Mouse (Mus musculus) mouse embryonic stem cell (cell line): Measurements from ENCODE around the gene Gm10644.
"Not testable (repeated sequence)": the region's sequence is repeated elsewhere in the genome, so short reads cannot be mapped to it uniquely, and the experiment has no call there.

Experiments
- in situ Hi-C, 2 experiments: fragments of 300-500 bp; cut with MboI; formaldehyde crosslinking; loops; 1 replicate in 1 of 2; 3 replicates in 1 of 2; pipeline ENCODE4 v1.14.3; 2019 to 2020; ENCODE audit warnings: low sequenced_read_pairs in 2 of 2, low pct_unique_long_range_greater_than_20kb in 1 of 2, mixed read lengths in 1 of 2; ENCODE audit not compliant: unreplicated experiment in 1 of 2

Gm10644 gene

DNA sequence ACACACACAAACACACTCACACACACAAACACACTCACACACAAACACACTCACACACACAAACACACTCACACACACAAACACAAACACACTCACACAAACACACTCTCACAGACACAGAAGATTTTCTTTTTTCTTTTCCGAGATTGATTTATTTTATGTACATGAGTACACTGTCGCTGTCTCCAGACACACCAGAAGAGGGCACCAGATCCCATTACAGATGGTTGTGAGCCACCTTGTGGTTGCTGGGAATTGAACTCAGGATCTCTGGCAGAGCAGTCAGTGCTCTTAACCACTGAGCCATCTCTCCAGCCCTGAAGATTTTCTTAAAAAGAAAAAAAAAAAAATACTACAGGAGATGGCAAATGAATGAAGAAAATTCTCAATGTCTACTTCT lies 28.2 kb upstream of the Gm10644 start:
- in situ Hi-C loops: not testable (repeated sequence)

DNA sequence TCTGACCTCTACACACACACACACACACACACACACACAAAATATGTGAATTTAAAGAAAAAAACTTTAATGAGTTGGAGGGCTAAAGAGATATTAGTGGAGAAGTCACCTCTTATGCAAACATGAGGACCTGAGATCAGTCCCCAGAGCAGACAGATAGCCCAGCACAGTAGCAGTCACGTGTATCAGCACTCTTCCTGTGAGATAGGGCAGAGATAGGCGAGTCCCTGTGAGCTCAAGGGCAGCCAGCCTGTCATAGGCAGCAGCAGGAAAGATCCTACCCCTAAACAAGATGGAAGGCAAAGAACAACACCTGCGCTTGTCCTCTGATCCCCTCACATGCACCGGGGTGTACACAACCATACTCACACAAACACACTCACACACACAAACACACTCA lies 27.4 kb upstream of the Gm10644 start:
- in situ Hi-C loops: no loop called here

DNA sequence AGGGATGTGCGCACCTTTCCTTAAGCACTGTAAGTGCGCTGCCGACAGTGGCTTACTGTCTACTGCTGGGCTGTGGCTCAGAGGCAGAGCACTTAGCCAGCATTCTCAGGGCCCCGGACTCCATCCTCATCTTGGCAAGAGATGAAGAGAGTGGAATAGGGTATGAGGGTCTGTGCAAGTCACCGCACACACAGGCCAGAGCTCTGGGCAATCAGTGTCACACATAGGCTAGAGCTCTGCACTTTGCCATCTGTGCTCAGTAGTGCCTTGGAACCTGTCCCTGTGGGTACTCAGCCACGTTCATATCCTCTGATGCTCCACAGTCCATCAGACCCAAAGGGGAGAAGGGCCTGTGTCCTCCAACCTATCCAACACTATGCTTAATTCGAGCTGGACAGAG lies 26.5 kb upstream of the Gm10644 start:
- in situ Hi-C loops: no loop called here

DNA sequence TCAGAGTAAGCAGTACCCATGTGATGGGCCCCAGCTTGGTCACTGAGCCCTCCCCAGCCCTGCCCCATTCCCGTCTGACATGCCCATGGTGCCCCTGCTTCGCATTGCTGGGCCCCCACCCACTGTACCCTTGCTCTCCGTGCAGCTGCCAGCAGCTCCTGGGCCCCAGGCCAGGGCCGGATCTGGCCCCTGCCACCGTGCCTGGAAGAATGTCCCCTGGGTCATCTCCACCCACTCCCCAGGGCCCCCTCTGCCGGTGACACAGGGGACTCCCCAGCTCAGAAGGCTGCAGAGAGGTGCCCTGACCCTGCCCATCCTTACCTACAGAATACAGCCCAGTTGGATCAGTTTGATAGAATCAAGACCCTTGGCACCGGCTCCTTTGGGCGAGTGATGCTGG lies 25.8 kb upstream of the Gm10644 start:
- in situ Hi-C loops: no loop called here

DNA sequence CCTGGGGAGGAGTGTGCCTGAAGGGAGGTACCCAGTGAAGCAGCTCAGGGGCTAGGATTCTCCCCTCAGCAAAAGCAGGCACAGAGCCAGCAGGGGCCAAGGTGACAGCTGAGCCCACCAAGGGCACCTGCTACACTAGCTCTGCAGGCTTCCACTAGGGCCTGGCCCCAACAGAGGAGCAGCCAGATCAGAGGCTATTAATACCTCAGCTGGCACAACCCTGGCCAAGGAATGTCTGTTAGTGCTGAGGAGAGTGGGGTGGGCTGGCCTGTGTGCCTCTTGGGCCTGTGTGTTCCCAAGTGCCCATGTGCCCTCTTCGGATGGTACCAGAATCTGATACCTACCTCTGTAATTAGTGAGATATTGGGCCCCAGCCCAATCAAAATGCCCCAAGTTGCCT lies 25.2 kb upstream of the Gm10644 start:
- in situ Hi-C loops: no loop called here

DNA sequence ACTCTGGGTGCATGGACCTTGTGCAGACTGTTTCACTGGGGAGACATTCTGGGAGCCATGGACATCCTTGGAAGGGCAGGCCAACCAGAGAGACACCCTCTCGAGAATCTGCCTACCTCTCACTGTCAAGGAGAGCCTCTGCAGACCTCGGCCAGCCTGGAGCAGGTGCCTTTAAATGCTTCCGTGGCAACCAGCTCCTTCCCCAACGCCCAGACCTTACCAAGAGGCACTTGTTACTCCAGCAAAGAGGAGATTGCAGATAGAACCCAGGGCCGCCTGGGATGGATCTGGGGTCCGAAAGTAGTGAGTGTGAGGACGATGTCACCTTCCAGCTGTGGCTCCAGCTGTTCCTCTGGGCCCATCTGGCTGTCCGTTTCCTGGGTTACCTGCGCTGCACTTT lies 23.2 kb upstream of the Gm10644 start:
- in situ Hi-C loops: no loop called here

DNA sequence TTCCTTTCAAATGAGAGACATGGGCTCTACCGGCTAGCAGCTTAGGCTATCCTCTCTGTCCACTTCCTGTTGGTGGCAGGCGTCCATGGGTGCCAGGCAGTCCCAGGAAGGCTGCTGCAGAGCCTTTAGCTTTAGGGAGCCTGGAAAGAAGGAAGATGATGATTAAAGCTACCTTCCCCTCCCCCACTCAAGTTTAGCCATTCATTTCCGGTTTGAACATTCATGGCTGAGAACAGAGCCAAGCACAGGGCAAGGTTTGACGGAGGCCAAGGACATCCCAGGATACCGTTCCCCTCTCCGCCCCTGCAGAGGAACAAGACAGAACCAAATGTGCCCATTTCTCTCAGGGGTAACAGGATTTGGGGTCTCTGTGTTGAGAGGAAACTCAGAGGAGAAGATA lies 22.6 kb upstream of the Gm10644 start:
- in situ Hi-C loops: no loop called here

DNA sequence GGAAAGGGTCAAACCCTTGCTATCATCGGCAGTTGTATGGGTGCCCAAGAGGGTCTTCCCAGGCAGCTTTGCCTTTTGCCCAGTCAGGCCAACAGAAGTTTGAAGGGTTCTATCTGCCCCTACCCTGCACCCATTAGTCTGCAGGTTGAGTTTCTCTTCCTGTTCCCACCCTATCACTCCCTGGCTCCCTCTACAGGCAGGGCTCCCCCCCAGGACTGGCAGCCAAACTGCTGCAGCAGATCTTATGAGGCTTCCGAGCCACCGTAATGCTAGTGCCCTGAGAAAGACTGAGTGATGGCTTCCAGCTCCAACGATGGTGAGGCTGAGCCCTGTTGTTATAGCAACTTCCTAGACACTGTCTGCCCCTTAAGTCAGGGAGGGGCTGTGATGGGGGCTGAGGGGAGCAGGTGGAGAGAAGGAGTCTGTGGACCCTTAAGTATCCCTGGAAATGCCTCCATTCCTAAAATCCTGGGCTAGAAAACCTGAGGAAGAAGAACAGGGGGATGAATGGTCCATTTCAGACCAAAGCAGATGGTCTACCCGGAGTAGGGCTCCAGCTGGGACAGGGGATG lies 21.9 kb upstream of the Gm10644 start:
- in situ Hi-C loops: no loop called here

DNA sequence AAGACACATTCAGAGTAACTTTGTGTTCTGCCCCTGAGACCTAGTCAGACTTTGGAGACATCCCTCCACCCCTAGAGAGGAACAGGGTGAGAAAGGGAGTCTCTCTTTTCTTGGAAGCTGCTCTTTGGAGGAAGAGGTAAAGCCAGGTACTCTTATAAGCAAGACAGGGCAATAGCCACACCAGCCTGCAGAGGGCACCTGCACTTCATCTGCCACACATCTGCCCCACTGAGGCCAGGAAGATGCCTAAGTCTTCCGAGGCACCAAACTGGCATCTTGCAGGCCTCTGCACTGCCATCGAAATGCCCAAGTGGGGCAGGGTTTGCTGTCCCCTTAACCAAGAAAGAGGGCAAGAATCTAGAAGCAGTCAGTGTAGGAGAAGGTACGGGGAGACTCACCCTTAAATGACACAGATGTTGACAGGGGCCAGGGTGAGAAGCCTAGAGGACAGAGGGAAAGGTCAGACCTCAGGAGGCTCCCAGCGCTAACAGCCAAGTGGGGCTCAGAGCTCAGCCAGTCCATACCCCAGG lies 21.2 kb upstream of the Gm10644 start:
- in situ Hi-C loops: no loop called here

DNA sequence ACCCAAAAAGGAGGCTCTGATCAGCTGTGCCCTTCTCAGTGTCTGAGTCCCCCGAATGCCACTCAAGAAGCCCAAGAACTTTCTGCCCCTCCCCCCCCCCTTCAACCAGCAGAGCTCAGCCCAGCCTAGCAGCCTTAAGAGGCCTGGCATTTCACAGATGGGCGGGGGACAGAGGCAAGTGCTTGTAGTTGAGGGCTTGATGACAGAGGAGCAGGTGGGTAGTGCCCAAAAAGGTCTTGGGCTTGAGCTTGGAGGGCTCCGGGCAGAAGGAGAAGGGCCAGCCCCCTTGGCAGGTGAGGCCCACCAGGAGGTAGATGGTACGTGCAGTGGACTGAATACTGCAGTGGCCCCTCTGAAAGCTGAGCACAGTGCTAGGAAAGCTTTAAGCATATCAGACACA lies 19.5 kb upstream of the Gm10644 start:
- in situ Hi-C loops: no loop called here

DNA sequence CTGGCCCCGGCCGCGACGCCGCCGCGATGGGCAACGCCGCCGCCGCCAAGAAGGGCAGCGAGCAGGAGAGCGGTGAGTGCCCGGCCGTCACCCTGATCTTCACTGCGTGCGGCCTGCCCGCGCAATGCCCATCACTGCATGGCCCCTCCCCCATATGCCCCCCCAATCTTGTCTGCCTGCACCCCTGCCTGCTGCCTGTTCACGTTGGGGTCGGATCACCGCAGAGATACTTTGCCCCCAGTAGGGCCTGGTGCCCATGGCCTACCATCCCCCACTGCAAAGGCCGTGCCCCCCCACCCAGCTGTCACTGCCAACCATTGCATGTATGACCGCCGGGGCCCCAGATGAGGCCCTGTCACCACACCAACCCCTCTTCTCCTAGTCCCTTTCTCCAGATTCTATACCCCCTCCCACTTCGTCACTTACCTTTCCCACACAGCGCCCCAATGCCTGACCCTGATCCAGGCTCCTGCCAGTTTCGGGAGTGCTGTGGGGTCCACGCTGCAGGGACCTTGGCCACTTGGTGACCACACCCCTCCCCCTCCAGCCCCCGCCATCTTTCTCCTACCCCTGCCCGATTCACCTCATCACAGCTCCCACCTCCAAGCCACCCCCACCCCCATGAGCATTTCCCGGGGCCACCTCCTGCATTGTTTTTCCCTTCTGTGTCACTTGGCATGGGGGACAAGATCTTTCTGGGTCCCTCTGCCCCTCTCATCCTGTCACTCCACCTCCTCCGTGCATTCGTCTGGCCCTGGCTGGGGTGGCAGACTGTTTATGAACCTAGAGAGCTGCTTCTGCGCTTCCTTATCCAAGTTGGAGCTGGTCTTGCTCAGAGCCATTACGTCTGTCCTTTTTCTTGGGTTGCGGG lies 18.4 kb upstream of the Gm10644 start:
- in situ Hi-C loops: no loop called here

DNA sequence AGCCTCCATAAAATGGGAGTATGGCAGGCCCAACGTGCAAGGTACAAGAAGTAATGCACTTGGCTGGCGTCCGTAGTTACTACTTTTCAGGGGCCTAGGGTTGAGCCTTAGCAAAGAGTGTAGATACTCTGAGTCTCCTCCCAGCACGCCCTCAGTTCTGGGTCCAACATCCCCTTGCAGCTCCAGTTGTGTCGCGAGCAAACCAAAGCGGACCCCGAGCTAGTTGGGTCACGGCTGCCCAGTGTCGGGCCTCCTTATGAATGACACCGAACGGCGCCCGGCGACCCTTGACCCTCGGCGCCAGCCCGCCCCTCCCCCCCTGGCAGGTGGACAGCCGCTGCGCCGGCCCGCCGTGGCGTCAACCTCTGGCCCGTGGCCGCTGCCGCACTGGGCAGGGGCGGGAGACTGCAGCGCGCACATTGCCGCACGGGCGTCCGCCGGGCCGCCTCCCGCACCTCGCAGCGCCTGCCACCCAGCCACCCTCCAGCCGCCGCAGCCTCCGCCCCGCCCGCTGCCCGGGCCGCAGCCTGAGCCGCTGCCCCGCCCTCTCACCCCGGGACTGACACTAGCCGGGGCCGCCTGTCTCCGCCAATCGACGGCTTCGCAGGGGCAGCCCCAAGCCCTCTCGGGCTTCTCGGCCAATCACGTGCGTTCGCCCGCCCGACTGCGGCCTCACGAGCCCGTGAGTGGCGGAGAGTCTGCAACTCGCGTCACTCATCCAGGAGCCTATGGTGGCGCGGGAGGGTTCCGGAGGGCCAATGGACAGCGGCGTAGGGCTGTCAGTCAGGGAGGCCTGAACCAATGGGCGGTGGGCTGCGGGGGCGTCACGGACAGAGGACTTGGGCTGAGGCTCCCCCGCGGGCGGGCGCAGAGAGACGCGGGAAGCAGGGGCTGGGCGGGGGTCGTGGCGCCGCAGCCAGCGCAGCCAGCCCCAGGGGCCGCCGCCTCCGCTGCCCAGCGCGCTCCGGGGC lies 17.4 kb upstream of the Gm10644 start, which contains the start of gene Prkaca:
TSS of gene Prkaca (plus strand) at position 844 of the 971 bp plus-strand sequence.
- in situ Hi-C loops: no loop called here

DNA sequence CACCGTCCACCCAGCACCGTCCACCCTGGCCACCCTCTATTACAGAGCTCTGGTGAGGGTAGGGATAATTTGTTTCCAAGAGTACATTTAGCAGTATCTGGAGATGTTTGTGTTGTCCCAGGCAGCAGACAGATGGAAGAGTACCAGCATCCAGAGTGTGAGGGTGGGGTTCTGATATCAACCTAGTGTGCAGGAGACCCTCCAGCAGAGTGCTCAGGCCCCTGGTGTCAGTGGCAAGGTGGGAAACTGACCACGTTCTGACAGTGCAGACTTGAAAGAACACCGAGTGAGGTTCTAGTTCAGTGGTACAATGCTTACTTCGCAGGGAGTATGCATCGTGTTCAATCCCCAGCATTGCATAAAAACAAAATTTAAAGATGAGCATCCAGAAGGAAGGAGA lies 16.7 kb upstream of the Gm10644 start:
- in situ Hi-C loops: no loop called here

DNA sequence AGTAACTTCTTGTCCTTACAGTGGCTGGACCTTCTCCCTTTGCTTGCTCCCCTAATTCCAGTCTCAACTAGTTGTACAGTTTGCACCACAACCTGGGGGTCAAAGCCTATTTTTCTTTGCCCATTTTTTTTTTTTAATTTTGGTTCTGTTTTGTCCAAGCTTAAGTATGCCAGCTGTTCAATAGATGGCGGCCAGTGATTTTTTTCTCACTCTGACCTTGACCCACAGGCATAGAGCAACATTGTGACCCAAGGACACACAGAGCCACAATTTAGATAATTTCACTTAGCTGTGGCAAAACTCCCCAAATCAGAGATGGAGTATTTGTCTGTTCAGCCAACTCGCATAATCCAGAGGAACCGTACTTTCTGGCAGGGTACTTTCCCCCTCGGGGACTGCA lies 16.1 kb upstream of the Gm10644 start:
- in situ Hi-C loops: no loop called here

DNA sequence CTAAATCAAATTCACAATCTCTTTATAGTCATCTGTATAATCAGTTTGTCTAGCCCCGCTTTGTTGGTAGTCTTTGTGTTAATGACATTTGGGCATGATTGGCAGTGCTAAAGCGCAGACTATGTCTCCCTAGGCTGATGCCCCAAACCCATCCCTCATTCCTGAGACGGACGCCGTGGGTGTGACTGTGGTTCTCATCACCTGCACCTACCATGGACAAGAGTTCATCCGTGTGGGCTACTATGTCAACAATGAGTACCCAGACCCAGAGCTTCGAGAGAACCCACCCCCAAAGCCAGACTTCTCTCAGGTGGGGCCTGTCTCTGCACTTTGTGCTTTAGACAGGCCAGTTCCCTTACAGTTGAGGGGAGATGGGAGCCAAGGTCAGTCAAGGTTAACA lies 12.7 kb upstream of the Gm10644 start:
- in situ Hi-C loops: no loop called here

DNA sequence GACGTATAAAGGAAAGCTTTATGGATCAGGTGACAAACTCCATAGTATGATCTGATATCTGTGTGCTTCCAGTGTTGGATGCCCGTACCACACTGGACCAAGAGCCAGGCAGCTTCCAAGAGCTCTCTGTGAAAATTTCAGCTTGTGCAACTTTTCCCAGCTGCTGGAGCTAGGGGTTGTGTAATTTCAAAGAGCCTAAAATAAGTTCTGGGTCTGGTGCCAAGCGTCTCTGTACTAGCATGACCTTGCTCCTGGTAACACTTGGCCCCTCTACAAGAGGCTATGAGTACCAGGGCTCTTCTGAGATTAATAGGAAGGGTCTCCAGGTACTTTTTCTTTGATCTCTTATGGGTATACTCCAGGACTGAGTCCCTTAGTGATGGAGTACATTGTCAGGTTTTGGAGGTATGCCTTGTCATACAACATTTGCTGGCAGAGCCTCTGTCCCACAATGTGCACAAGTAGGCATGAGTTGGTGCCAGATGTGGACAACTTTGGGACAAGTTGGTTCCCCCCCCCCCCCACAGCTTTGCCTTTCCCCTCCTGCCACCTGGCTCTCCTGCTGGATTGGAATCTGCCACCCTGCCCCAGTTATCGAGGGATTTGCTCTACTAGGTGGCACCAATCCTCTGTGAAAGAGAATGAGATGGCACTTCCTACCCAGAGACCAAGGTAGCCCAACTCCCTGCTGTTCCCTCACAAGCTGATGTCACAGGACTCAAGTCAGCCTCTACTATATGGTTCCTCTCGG lies 9.2 kb upstream of the Gm10644 start:
- in situ Hi-C loops: no loop called here

DNA sequence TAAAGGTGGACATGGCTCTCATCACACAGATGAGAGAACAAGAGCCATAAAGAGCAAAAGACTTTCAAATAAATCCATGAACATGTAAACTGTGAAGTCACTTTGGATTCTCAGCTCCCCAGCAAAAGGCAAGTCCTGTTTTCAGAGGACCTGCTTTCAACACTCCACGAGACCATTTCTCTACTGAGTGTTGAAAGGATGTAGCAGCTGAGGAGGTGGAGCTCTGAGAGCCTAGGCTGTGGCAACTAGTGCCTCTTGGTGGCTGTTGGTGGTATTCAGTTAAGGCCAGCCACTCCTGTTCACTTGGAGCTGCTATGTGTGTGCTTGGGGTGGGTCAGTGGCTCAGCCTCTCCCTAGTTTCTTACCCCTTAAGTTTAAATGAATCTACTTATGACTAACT lies 1.8 kb upstream of the Gm10644 start:
- in situ Hi-C loops: no loop called here

DNA sequence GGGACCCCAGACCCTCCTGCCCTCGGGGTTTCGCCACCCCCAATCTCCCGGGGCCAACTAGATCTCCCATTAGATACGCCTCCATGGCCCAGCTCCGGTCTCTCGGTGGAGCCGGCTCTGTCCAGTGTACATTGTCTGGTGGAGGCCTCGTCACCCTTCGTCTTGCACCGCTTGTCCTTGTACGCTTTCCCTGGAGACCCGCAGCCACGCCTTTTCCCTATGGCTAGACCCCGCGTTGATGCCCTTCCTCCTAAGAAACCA lies 883 bp upstream of the Gm10644 start:
- in situ Hi-C loops: no loop called here

DNA sequence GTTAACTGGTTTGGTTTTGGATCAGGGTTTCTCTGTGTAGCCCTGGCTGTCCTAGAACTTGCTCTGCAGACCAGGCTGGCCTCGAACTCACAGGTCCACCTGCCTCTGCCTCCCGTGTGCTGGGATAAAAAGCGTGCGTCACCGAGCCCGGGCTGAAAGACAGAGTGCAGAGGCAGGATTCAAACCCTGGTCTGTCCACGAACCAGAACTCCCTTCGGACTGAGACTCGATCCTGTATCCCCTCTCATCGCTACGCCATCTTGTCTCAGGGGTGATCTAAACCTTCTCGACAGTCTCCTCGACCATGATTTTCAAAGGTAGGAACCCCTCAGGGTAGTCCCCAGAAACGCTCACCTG lies 278 bp downstream of the Gm10644 start:
- in situ Hi-C loops: no loop called here
